Mouse (Mus musculus) Patski (cell line): ENCODE data around the gene Gpx5. TPM values are rescaled to one million over a fixed set of nuclear protein-coding genes. Genes with fewer than 3 reads are reported as not detected.
"Not testable (repeated sequence)": the region's sequence is repeated elsewhere in the genome, so short reads cannot be mapped to it uniquely, and the experiment has no call there.

Source experiments
- ATAC-seq: fragments of 100-300 bp; one replicate; pipeline ENCODE4 v1.8.0; 2021
- CTCF ChIA-PET: fragments of 350-600 bp; sonication (Branson Sonifier 250); formaldehyde crosslinking; loops from one replicate; lab custom pipeline; 2022; ENCODE audit warnings: inconsistent platforms; lab: Charles Lee
- POLR2A ChIA-PET: fragments of 350-600 bp; sonication (Branson Sonifier 250); formaldehyde crosslinking; loops from one replicate; lab custom pipeline; 2022; ENCODE audit warnings: antibody characterized with exemption, inconsistent platforms; lab: Charles Lee
- DNase-seq: peaks from one replicate; pipeline ENCODE4 v3.0.0-alpha.2; 2011; ENCODE audit warnings: low read depth, low spot score
- H3K27me3 ChIP-seq: fragments of 371-371 bp; one replicate; pipeline ENCODE4 v1.5.1; 2021
- CTCF ChIP-seq: fragments of 100-300 bp; IDR thresholded peaks from one replicate; pipeline ENCODE4 v1.5.1; 2021
- in situ Hi-C: fragments of 300-500 bp; cut with MboI; formaldehyde crosslinking; loops from 3 replicates; pipeline ENCODE4 v1.11.1; 2018; ENCODE audit warnings: low pct_unique_long_range_greater_than_20kb, mixed read lengths
- polyA plus RNA-seq: library from polyadenylated mRNA; unstranded; gene quantifications from one replicate; pipeline ENCODE4 v1.2.3, GENCODE M21; 2021

Gpx5 gene
- polyA plus RNA-seq, 1 experiment from 2014 or later = not detected

DNA sequence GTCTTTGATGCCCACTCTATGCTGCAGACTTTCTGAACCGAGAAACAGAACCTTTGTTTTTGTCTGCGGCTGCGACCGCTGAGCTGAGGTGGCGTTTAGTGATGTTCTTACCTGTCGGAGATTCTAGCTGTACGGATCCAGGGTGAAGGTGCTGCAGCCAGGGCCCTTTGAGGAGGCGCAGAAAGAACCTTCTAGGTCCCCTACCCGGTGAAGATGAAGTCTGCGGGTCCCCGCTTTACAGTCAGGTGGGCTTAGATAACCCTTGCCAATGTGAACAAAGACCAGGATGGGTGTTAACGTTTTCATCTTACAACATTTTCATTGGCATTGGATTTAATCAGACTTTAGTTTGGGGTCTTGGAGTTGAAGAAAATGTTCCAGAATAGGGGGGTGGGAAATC lies 39.0 kb downstream of the Gpx5 start:
- ATAC-seq = no peak
- no peak for DNase-seq
- ChIA-PET CTCF (no interaction called here), POLR2A (no interaction called here)
- peaks cover 3% of the 10 kb centered on the region for H3K27me3 ChIP-seq
- TF ChIP-seq CTCF = no peak
- in situ Hi-C loops = loop anchor here (25.0 kb wide), 1 partner anchor 941 kb away; no protein-coding TSS in a partner anchor

DNA sequence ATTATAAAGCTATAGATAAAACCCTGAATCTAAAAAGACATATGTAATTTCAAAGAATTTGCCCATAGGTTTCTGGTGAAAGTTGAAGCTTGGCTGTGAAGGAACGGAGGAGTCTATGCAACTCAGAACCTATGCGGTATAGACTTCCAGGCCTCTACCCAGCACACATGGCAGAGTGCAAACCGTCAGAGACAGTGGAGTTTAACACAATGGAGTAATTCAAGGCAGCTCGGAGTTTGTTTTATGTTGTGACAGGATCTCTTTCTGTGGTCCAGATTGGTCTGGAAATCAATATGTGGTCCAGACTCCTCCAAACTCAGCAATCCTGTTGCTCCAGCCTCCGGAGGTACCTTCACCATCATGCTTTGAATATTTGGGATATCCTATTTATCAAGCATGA lies 39.5 kb downstream of the Gpx5 start:
- no peak for ATAC-seq
- in situ Hi-C loops = loop anchor here (25.0 kb wide), 1 partner anchor 941 kb away; no protein-coding TSS in a partner anchor
- CTCF ChIA-PET = no interaction called here

DNA sequence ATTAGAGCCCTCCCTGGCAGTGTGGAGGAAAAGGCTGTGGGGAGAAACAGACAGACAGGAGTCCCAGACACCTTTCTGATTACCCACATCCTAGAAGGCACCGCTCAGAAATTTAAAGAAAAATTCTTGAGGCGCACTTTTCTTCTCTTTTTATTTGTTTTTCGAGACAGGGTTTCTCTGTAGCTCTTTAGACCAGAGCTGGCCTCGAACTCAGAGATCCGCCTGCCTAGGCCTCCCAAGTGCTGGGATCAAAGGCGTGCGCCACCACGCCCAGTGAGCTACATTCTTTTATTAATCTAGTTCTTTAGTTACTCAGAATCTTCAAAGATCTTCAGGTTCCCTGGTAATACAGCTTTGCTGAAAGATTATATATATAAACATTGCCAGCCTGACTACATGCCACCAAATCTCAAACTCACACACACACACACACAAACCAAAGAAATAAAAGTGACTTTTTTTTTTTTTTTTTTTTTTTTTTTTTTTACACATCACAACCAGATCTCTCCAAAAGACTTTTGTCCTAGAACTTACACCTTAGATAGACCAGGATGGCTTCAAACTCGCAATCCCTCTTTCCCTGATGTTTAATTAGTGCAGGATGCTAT lies 42.4 kb downstream of the Gpx5 start:
- CTCF ChIA-PET = no interaction called here
- in situ Hi-C loops = loop anchor here (25.0 kb wide), 1 partner anchor 938 kb away; no protein-coding TSS in a partner anchor
- TF ChIP-seq CTCF = no peak
- DNase-seq = no peak
- H3K27me3 ChIP-seq = no peaks in the 10 kb centered on the region
- no peak for ATAC-seq
- POLR2A ChIA-PET = interaction anchor here (0.7 kb wide), 1 partner anchor 262 kb away, joined by 7 read pairs; no protein-coding TSS in a partner anchor

More for the DNA sequence above, 39.5 kb downstream of the Gpx5 start:
- H3K27me3 ChIP-seq = peaks cover 3% of the 10 kb centered on the region
- TF ChIP-seq CTCF = no peak
- DNase-seq = no peak
- POLR2A ChIA-PET = no interaction called here

DNA sequence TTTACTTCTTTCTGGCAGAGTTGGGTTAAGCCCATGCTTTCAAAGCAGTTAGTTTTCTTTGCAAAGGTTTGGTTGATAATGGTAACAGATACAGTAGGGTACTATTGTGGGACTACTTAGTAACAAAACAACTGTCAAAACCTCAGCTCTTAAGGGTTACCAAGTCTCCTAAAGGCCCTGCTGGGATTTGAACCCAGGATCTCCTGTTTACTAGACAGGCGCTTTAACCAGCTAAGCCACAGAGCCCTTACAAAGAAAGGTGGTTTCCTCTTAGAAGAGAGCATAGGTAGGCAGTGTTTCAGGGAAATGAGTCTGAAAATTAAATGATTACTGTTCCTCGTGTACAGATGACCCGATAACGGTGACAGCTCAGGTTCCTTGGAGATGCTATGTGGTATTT lies 43.5 kb downstream of the Gpx5 start:
- in situ Hi-C loops = no loop called here
- no peak for TF ChIP-seq CTCF
- no peaks in the 10 kb centered on the region for H3K27me3 ChIP-seq
- POLR2A ChIA-PET = no interaction called here
- ATAC-seq (no peak), DNase-seq (no peak)
- CTCF ChIA-PET = no interaction called here

DNA sequence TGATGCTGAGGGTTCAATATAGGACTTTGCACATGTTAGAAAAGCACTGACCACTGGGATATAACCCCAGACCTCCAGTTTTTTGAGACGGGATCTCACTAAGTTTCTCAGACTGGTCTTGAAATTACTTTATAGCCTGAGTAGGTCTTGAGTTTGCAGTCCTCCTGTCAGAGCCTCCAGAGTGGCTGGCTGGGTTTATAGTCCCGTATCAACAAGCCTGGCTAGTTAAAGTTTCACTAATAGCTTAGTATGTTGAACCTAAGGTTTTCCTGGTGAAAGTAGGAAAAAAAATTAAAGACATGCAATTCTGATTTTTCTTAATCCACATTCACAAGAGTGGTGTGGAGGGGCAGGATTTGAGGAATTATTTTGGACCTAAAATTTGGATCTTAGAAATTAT lies 46.3 kb downstream of the Gpx5 start:
- CTCF ChIA-PET = interaction anchor here (1.0 kb wide), 1 partner anchor 12 kb away, joined by 3 read pairs; no protein-coding TSS in a partner anchor
- POLR2A ChIA-PET = no interaction called here
- in situ Hi-C loops = no loop called here
- H3K27me3 ChIP-seq = no peaks in the 10 kb centered on the region
- no peak for ATAC-seq
- TF ChIP-seq CTCF = no peak
- DNase-seq = no peak

DNA sequence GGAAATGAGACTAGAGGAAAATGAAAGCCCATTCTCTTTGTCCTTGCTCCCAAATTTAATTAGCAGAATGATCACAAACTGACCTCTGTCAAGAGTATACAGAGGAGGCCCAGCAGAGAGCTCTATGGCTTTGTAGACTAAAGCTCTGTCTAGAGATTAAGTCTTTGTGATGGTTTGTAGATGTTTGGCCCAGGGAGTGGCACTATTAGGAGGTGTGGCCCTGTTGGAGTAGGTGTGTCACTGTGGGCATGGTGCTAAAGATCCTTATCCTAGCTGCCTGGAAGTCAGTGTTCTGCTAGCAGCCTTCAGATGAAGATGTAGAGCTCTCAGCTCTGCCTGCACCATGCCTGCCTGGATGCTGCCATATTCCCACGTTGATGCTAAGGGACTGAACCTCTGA lies 47.6 kb downstream of the Gpx5 start:
- in situ Hi-C loops, DNase-seq, ATAC-seq, POLR2A ChIA-PET, H3K27me3 ChIP-seq: not testable (repeated sequence)
- CTCF ChIA-PET = interaction anchor here (1.1 kb wide), 1 partner anchor 10 kb away, joined by 3 read pairs; no protein-coding TSS in a partner anchor

DNA sequence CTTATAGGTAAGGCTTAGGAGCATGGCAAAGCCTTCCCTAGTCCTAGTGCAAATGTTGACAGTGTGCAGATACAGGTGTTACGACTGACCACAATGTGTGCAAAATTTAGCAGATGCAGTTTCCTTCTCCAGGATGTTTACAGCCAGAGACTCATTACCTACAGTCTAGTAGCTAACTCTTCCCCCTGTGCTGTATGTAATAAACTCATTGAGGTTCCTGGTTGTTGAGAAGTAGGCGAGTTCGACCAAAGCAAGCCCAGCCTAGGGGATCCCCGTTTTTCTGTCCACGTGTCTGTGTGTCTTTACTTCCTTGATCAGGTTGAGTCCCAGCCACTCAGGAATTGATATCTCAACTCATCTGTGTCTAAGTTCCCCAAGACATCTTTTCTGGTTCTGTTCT lies 48.4 kb downstream of the Gpx5 start:
- in situ Hi-C loops = no loop called here
- ChIA-PET CTCF (no interaction called here), POLR2A (no interaction called here)

DNA sequence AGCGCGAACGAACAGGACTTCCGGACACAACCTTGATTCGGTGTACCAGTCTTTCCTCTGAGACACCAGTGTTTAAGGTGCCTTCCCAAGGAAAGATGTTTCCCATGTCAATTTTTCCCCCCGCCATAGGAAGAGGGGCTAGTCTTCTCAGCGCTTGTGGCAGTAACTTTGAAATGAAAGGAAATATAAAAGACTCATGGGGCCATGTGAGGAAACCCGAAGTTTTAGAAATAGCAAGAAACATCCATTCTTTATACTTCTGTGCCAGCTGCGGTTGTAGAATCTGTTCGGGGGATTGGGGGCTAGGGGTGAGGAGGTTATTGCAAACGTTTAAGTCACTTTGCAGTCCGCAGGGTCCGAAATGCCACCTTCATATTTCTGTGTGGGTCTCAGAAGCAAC lies 49.3 kb downstream of the Gpx5 start:
- POLR2A ChIA-PET = no interaction called here
- CTCF ChIA-PET = no interaction called here
- DNase-seq (no peak), ATAC-seq (no peak)
- in situ Hi-C loops = no loop called here
- no peaks in the 10 kb centered on the region for H3K27me3 ChIP-seq
- TF ChIP-seq CTCF = no peak

More for the DNA sequence above, 48.4 kb downstream of the Gpx5 start:
- TF ChIP-seq CTCF = no peak
- H3K27me3 ChIP-seq = no peaks in the 10 kb centered on the region
- DNase-seq = no peak
- no peak for ATAC-seq

DNA sequence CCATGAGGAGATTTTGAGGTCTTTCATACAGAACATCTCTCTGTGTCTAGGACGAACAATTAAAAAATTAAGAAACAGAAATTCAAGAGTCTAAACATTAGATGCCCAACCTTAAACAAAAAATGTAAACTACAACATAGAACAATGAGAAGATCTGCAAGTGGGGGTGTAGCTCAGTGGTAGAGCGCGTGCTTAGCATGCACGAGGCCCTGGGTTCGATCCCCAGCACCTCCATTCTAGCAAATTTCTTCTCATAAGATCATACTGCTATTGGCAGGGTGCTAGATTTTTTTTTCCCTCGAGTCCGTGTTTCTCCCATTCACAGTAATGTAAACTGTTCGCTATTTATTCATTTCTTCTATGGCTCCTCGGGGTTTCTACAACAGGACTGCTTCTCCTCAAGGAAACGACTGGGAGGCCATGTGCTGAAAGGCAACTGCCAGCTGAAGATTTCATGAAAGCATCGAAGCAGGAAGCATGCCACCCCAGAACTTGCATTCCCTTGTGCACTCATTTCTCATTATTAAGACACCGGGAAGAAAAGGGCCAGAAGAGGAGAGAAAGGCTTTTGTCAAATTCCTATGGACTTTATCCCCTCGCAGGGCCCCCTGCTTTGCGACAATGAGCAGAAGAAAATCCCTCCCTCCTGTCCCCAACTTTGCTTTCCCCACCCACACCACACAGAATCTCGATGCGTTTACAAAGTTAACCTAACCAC lies 50.0 kb downstream of the Gpx5 start:
- no peak for DNase-seq
- in situ Hi-C loops = no loop called here
- CTCF ChIA-PET = no interaction called here
- H3K27me3 ChIP-seq = no peaks in the 10 kb centered on the region
- POLR2A ChIA-PET = no interaction called here
- ATAC-seq = no peak
- TF ChIP-seq CTCF = no peak

DNA sequence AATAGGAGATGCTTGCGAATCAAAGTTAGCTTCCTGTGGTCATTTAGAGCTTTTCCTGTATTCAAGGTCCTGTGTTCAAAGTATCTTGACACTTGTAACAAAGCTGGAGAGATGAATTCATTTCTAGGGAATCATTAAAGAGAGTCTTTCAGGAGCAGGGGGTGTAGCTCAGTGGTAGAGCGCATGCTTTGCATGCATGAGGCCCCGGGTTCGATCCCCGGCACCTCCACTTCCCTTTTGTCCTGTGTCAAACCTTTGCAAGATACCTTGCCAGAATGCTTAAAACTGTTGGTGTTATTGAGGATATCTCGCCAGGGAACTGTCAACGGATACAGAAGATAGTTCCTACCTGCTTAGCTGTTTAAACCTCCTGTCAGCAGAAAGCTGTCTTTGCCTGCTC lies 51.7 kb downstream of the Gpx5 start:
- DNase-seq (no peak), ATAC-seq (no peak)
- no peaks in the 10 kb centered on the region for H3K27me3 ChIP-seq
- TF ChIP-seq CTCF = no peak
- POLR2A ChIA-PET = no interaction called here
- CTCF ChIA-PET = no interaction called here
- in situ Hi-C loops = no loop called here

DNA sequence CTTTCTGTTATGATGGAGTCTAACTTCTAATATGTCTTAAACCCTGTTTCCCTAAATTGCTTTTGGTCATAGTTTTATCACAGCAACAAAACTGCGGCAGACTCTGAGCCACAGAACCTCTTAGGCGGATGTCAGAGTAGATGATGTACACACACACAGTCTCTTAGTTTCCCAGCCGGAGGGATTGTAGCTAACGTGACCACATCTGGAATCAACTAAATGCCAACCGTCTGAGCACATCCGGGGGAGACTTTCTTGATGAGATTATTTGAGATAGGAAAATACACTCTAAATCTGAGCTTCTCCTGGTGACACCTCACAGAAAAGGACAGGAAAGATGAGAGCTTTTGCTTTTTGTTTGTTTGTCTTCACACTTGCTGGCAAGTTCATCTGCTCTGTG lies 55.4 kb downstream of the Gpx5 start:
- DNase-seq (no peak), ATAC-seq (no peak)
- H3K27me3 ChIP-seq = no peaks in the 10 kb centered on the region
- in situ Hi-C loops = loop anchor here (10.0 kb wide), 1 partner anchor 88 kb away; no protein-coding TSS in a partner anchor
- ChIA-PET POLR2A (interaction anchor here (0.6 kb wide), 1 partner anchor 11 kb away, joined by 4 read pairs; no protein-coding TSS in a partner anchor), CTCF (no interaction called here)
- no peak for TF ChIP-seq CTCF
